Mouse (Mus musculus) myocyte (in vitro differentiated cells): ENCODE results near the gene Lypla2. TPM values are rescaled to one million over a fixed set of nuclear protein-coding genes. Genes with fewer than 3 reads are reported as not detected.

ENCODE experiments used
- H3K27me3 ChIP-seq: one replicate; pipeline ENCODE4 v1.6.1; 2011; ENCODE audit not compliant: control insufficient read depth, insufficient read depth, insufficient read length
- H3K36me3 ChIP-seq: one replicate; pipeline ENCODE4 v1.6.1; 2011; ENCODE audit not compliant: control insufficient read depth, insufficient read depth
- H3K4me2 ChIP-seq: one replicate; pipeline ENCODE4 v1.6.1; 2011; ENCODE audit warnings: low read depth, control low read depth
- H3K4me3 ChIP-seq: one replicate; pipeline ENCODE4 v1.5.1; 2011; ENCODE audit warnings: mild to moderate bottlenecking, control low read depth, moderate library complexity
- H3K79me2 ChIP-seq: one replicate; pipeline ENCODE4 v1.6.1; 2011; ENCODE audit not compliant: control insufficient read depth, insufficient read depth
- H3ac ChIP-seq: one replicate; pipeline ENCODE4 v1.6.1; 2011; ENCODE audit not compliant: control insufficient read depth, insufficient read length
- E2F4 ChIP-seq: IDR thresholded peaks from one replicate; pipeline ENCODE4 v1.6.1; 2011; ENCODE audit warnings: mild to moderate bottlenecking, control low read depth, moderate library complexity; ENCODE audit not compliant: insufficient read depth
- MAX ChIP-seq: IDR thresholded peaks from one replicate; pipeline ENCODE4 v1.6.1; 2011; ENCODE audit warnings: low read depth, mild to moderate bottlenecking, control low read depth
- MYOD1 ChIP-seq, 3 experiments: IDR thresholded peaks; one replicate each; pipeline ENCODE4 v1.6.1; 2011; ENCODE audit warnings: control low read depth in 2 of 3, low read depth in 2 of 3, mild to moderate bottlenecking in 2 of 3, moderate library complexity in 1 of 3; ENCODE audit not compliant: insufficient read length in 2 of 3, control insufficient read depth in 1 of 3
- MYOG ChIP-seq, 3 experiments: IDR thresholded peaks; one replicate each; pipeline ENCODE4 v1.6.1; 2011; ENCODE audit warnings: control low read depth in 2 of 3, low read depth in 2 of 3, mild to moderate bottlenecking in 2 of 3; ENCODE audit not compliant: insufficient read length in 2 of 3, control insufficient read depth in 1 of 3, insufficient read depth in 1 of 3
- POLR2A ChIP-seq: IDR thresholded peaks from one replicate; pipeline ENCODE4 v1.6.1; 2011; ENCODE audit warnings: low read depth, mild to moderate bottlenecking, control low read depth, moderate library complexity; ENCODE audit not compliant: insufficient read length
- POLR2AphosphoS2 ChIP-seq: IDR thresholded peaks from one replicate; pipeline ENCODE4 v1.6.1; 2011; ENCODE audit warnings: low read depth, control low read depth; ENCODE audit not compliant: insufficient read length
- REST ChIP-seq: IDR thresholded peaks from one replicate; pipeline ENCODE4 v1.6.1; 2011; ENCODE audit warnings: mild to moderate bottlenecking, control low read depth, moderate library complexity; ENCODE audit not compliant: insufficient read depth, insufficient read length
- SRF ChIP-seq: IDR thresholded peaks from one replicate; pipeline ENCODE4 v1.6.1; 2011; ENCODE audit warnings: low read depth; ENCODE audit not compliant: control insufficient read depth, insufficient read length
- TCF3 ChIP-seq: IDR thresholded peaks from one replicate; pipeline ENCODE4 v1.6.1; 2011; ENCODE audit warnings: low read depth, control low read depth; ENCODE audit not compliant: insufficient read length
- USF1 ChIP-seq: IDR thresholded peaks from one replicate; pipeline ENCODE4 v1.6.1; 2011; ENCODE audit warnings: low read depth, mild to moderate bottlenecking, control low read depth, moderate library complexity
- polyA plus RNA-seq: library from polyadenylated mRNA; unstranded; fragments of >200 nt; fragmentation: generic; extraction: Trizol; gene quantifications from one replicate; pipeline ENCODE4 v1.2.1, GENCODE M21; 2012; ENCODE audit warnings: missing spikeins

Lypla2 gene
- polyA plus RNA-seq, 1 experiment: 60.9 TPM

DNA sequence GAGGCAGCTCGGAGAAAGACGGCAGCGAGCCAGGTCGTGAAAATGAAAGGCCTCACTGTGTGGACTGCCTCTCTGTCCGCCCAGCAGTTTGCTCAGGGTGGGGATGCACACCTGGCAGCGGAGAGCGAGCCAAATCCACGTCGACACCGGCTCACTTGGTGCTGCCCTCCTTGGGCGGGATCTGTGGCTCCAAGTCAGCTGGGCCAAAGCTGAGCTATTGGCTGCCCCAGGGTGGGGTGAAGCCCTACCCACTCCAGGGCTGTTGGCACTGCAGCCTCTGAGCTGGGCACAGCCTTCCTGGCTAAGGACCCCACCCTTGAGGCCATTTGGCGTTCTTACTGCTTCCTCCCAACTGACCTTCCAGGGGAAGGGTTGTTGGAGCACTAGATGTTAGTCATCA, 8.0 kb downstream of the Lypla2 start:
- H3ac ChIP-seq: peak overlapping the region; percentile 68
- H3K4me2 ChIP-seq: peak overlapping the region; percentile 95
- H3K27me3 ChIP-seq: no peaks in the 10 kb centered on the region
- peaks cover 5% of the 10 kb centered on the region for H3K36me3 ChIP-seq
- H3K4me3 ChIP-seq: peak overlapping the region; percentile 97
- H3K79me2 ChIP-seq: no peaks in the 10 kb centered on the region
- peak; percentile 53 for TF ChIP-seq SRF
- TF ChIP-seq MYOD1 (IDR thresholded peaks at IDR 0.05; ENCODE audit: control insufficient read depth in 1 of 3, insufficient read length in 2 of 3, low read depth in 2 of 3): peak in 2 of 3 experiments; percentile 71 to 90
- peak; percentile 96 for TF ChIP-seq POLR2A
- peak in 2 of 3 experiments; percentile 67 to 73 for TF ChIP-seq MYOG (IDR thresholded peaks at IDR 0.05; ENCODE audit: control insufficient read depth in 1 of 3, insufficient read depth in 1 of 3, insufficient read length in 2 of 3, low read depth in 2 of 3)
- TF ChIP-seq USF1: no peak
- TF ChIP-seq REST: no peak
- TF ChIP-seq POLR2AphosphoS2: peak; percentile 98

DNA sequence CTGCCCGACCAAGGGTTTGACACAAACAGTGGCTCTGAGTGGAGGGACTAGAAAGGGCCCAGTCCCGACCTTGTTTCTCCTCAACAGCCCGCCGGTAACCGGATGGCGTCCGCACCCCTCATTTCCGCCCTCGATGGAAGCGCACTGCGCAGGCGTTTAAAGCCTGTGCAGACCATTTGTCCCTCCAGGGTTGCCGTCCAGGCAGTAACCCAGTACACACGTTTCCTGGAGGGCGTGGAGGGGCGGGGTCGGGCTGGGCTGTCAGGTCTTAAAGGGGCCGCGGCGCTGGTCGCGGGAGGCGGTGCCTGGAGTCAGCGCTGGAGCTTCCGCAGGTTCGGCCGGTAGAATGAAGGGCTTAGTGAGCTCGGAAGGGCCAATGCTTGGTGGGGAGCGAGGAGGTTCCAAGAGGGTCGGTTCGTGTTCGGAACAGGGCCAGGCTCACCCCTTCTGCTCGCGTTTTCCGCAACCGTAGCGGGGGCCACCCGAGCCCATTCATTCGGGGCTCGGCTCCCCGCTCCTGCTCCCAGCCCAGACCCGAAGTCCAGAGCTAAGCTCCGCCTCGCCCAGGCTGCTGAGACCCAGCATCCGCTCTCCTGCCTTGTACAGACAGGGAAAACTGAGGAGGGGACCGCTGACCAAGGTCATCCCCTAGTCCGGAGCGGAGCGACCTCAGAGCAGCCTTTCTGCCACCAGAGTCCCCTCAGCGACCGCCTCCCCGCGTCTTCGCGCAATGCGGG, 8.8 kb downstream of the Lypla2 start, which contains the start of gene Gale:
TSS of gene Gale (plus strand) at position 271 of the 737 bp plus-strand sequence.
- peak within 1 kb of the TSS; percentile 99 for H3K4me2 ChIP-seq
- no peaks in the 10 kb centered on the region for H3K79me2 ChIP-seq
- H3ac ChIP-seq: peak within 1 kb of the TSS; percentile 68
- H3K36me3 ChIP-seq: peaks cover 5% of the 10 kb centered on the region
- H3K27me3 ChIP-seq: no peaks in the 10 kb centered on the region
- H3K4me3 ChIP-seq: peak within 1 kb of the TSS; percentile 97
- TF ChIP-seq E2F4 (no peak), POLR2A (peak; percentile 90), POLR2AphosphoS2 (peak; percentile 77), MYOG (IDR thresholded peaks at IDR 0.05; ENCODE audit: control insufficient read depth in 1 of 3, insufficient read depth in 1 of 3, insufficient read length in 2 of 3, low read depth in 2 of 3) (no peak)

GRCm38 (mm10) chr4:135962946-135963345, 9.5 kb downstream of the Lypla2 start:
- Histone ChIP-seq H3K4me3 (peak overlapping the region; percentile 97), H3K36me3 (peaks cover 5% of the 10 kb centered on the region)
- TF ChIP-seq SRF: no peak
- no peak for TF ChIP-seq POLR2A
- no peak for TF ChIP-seq POLR2AphosphoS2
- no peak for TF ChIP-seq MYOG (IDR thresholded peaks at IDR 0.05; ENCODE audit: control insufficient read depth in 1 of 3, insufficient read depth in 1 of 3, insufficient read length in 2 of 3, low read depth in 2 of 3)

DNA sequence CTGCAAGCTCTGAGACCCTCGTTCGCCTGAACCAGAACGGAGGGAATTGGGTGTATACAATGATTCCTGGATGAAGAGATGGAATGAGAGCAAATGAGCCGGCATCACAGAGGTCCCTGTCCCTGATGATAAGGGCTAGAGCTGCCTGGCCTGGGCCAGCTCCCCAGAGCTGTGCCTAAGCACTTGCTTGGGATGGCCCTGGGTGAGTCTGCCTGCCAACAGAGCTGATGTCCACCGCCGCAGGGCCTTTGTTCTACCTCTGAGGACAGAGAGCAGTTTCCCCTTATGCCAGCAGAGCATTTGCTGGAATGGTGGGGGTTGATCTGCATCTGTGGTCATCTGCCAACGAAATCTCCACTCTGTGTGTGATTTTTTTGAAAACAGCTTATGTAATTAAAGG, 10.2 kb downstream of the Lypla2 start:
- Histone ChIP-seq H3K79me2 (no peaks in the 10 kb centered on the region), H3ac (no peak overlapping the region), H3K4me3 (peak overlapping the region; percentile 97), H3K27me3 (no peaks in the 10 kb centered on the region), H3K36me3 (peaks cover 5% of the 10 kb centered on the region), H3K4me2 (peak overlapping the region; percentile 99)
- TF ChIP-seq MAX (no peak), POLR2AphosphoS2 (peak; percentile 30)

More at GRCm38 (mm10) chr4:135962946-135963345, 9.5 kb downstream of the Lypla2 start:
- H3ac ChIP-seq: peak overlapping the region; percentile 68
- H3K27me3 ChIP-seq: no peaks in the 10 kb centered on the region
- peak overlapping the region; percentile 99 for H3K4me2 ChIP-seq
- H3K79me2 ChIP-seq: no peaks in the 10 kb centered on the region

GRCm38 (mm10) chr4:135961709-135962108, 10.7 kb downstream of the Lypla2 start:
- TF ChIP-seq POLR2AphosphoS2 (peak; percentile 55), MYOG (IDR thresholded peaks at IDR 0.05; ENCODE audit: control insufficient read depth in 1 of 3, insufficient read depth in 1 of 3, insufficient read length in 2 of 3, low read depth in 2 of 3) (no peak), TCF3 (no peak)
- H3K27me3 ChIP-seq: no peaks in the 10 kb centered on the region
- H3ac ChIP-seq: no peak overlapping the region
- H3K36me3 ChIP-seq: peaks cover 5% of the 10 kb centered on the region
- no peak overlapping the region for H3K4me2 ChIP-seq
- no peak overlapping the region for H3K4me3 ChIP-seq
- H3K79me2 ChIP-seq: no peaks in the 10 kb centered on the region

- peak; percentile 62 for TF ChIP-seq POLR2AphosphoS2
- TF ChIP-seq TCF3: no peak
- Histone ChIP-seq H3K4me3 (no peak overlapping the region), H3K27me3 (no peaks in the 10 kb centered on the region), H3K79me2 (no peaks in the 10 kb centered on the region), H3K4me2 (no peak overlapping the region), H3K36me3 (peaks cover 5% of the 10 kb centered on the region), H3ac (no peak overlapping the region)
Observed at GRCm38 (mm10) chr4:135960717-135961116, 11.7 kb downstream of the Lypla2 start.
